Mouse (Mus musculus): ENCODE measurements around the gene Bin2.
"Not testable (repeated sequence)": the region's sequence is repeated elsewhere in the genome, so short reads cannot be mapped to it uniquely, and the experiment has no call there.

Bin2 gene

DNA sequence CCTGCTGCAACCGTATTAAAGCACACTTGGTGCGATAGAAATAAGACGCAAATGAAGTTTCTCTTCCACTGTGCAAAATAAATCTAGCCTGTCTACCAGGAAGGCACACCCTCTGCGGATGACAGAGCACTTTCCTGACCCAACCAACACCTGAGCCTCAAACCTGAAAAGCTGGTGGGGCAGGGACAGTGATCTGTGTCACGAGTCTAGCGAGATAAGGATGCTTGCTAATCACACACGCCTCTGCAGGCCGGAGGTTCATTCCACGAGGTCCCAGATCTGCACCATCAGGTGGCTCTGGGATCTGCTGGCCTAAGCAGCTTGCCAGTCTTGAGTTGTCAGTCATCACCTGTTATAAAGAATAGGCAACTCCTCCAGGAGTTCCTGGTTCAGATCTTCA, 17.7 kb downstream of the Bin2 start:
- no peak for DNase-seq (ENCODE audit: low read depth, low spot score)

- DNase-seq (ENCODE audit: low read depth, low spot score): no peak
Observed at GRCm38 (mm10) chr15:100650111-100650510, 19.2 kb downstream of the Bin2 start.

GRCm38 (mm10) chr15:100646161-100646560, 23.2 kb downstream of the Bin2 start:
- DNase-seq (ENCODE audit: low read depth, low spot score): no peak

- DNase-seq (ENCODE audit: low read depth, low spot score): no peak
Observed at GRCm38 (mm10) chr15:100642451-100642850, 26.9 kb downstream of the Bin2 start.

- DNase-seq (ENCODE audit: low read depth, low spot score): no peak
Observed at GRCm38 (mm10) chr15:100641226-100641810, 28.0 kb downstream of the Bin2 start.

GRCm38 (mm10) chr15:100639972-100640750, 29.2 kb downstream of the Bin2 start:
- no peak for DNase-seq (ENCODE audit: low read depth, low spot score)

- DNase-seq (ENCODE audit: low read depth, low spot score): no peak
Observed at GRCm38 (mm10) chr15:100637661-100638060, 31.7 kb downstream of the Bin2 start.

GRCm38 (mm10) chr15:100636700-100637501, 32.5 kb downstream of the Bin2 start, which contains the start of gene Smagp:
Smagp (minus strand) TSS chr15:100636940.
- DNase-seq (ENCODE audit: low read depth, low spot score): peak; percentile 81

DNA sequence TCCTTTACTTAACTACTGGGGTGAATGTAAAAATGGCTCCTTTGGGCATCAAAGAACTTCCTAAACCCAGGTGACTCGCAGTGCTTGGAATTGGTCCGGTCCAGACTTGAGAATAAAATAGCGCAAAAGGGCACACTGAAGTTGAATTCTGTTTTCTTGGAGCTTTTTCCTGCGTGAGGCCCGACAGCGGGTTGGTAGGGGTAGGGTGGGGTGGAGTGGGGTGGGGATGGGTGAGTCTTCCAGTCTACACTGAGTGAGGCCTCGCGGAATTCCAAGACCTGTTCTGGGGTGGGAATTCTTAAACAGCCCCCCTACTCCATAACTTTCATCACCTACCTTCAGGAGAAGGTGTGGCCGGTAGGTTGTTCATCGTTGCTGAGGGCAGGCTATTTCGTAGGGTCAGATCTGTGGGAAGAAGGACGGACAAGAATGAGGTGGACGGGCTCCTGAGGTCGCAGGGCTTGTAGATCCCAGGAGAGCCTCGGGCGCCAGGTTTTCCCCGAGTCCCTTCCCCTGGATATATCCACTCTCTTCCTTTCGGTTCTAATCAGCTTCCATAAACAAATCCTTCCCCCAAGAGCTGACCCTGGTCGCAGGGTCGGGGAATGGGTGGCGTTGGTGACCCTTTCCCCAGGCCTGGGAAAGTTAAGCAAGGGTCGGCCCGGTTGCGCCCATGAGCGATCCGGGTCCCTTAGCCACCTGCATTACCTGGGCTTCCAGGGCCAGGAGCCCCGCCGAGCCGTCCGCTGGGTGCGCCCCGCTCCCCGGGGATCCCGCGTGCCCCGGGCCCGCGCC, 33.3 kb downstream of the Bin2 start:
- DNase-seq (ENCODE audit: low read depth, low spot score): no peak

GRCm38 (mm10) chr15:100635239-100635638, 34.1 kb downstream of the Bin2 start:
- DNase-seq (ENCODE audit: low read depth, low spot score): peak; percentile 60

DNA sequence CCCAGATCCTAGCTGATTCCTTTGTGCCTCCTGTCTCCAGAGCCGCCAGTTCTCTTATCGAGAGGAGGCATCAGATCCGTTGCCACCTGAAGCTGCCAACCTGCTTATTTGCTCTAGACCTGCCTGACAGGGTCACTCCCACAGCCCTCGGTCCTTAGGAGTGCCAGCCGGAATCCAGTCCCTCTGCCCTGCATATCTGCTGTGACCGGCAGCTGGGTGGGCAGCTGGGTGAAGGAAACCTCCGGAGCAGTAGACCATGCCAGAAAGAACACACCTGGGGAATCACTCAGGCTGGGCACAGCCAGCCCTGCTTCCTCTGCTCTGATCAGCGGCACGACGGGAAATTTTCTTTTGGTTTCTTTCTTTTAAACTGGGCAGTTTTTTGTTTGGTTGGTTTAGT, 36.0 kb downstream of the Bin2 start:
- DNase-seq (ENCODE audit: low read depth, low spot score): no peak

DNA sequence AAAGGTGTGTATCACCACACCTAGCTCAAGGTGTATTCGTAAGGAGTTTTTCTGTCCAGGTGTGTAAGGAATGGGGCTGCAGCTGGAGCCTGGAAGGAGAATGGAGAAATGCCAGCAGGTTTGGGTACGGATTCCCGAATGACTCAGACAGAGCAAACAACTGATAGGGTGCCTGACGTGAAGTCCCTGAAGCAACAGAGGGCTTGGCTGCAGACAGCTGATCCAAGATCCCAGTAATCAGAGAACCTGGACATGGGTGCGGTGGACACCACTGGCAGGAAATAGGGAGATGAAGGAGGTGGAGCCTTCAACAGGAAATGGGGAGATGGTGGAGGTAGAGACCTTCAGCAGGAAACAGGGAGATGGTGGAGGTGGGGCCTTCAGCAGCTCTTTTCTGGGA, 37.0 kb downstream of the Bin2 start:
- no peak for DNase-seq (ENCODE audit: low read depth, low spot score)

DNA sequence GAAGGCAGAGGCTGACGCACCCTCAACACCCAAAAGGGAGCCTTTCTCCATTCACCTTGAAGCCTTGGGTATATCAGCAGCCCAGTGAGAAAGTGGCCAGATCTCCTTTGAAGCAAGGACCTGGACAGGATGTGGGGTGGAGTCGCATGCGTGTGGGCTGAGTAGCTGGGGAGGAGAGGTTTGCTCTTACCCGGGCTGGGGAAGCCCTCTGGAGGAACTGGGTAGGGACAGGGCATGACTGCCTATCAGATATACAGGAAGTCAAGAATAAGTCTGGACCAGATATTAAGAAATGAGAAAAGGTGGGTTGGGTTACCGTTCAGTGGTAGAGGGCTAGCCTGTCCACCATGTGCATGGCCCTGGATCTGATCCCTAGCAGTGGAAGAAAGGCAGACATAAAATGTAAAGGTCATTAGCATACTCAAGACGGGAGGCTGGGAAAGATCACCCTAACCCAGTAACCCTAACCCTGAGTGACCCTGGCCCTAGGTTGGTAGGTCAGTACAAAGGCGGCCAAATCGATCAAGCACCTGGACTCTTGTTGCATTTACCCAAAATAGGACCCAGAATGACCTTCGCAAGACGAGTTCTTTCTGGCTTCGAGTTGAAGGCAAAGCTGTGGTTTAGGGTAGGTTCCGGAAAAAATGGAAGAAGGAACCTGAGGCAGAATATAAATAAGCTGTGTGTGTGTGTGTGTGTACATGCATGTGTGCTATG, 37.7 kb downstream of the Bin2 start:
- no peak for DNase-seq (ENCODE audit: low read depth, low spot score)

DNA sequence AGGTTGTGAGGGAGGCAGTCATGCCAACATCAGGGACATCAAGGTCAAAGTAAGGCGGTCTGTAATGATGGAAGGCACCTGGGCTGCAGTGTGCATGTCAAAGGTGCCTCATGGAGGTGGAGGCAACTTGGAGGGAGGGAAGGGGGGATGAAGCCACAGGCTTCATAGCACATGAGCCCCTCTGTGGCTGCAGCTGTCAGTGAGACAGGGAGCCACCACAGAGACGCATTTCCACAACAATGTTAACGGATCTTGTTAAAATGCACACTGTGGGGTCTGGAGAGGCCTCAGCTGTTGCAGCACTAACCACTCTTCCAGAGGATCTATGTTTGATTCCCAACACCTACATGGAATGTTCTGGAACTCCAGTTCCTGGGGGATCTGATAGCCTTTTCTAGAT, 39.2 kb downstream of the Bin2 start:
- DNase-seq (ENCODE audit: low read depth, low spot score): peak; percentile 78

DNA sequence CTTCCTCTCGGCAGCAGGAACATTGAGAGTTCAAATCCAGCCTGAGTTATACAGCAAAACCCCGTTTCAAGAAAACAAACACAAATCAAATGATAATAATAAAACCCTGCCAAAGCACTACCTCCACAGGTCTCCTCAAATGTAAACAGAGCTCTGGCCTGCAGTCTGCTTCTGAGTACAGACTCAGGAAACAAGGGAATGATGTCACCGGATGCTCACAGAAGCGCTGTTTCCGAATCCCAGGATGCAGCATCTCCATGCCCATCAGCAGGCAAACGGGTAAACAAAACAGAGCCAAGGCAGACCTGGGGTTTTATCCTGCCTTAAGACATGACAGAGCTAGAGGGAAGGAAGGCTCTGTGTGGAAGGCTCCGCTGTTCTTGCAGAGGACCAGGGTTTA, 40.6 kb downstream of the Bin2 start:
- DNase-seq (ENCODE audit: low read depth, low spot score): peak; percentile 72

GRCm38 (mm10) chr15:100627774-100628370, 41.5 kb downstream of the Bin2 start:
- DNase-seq (ENCODE audit: low read depth, low spot score): peak; percentile 94

DNA sequence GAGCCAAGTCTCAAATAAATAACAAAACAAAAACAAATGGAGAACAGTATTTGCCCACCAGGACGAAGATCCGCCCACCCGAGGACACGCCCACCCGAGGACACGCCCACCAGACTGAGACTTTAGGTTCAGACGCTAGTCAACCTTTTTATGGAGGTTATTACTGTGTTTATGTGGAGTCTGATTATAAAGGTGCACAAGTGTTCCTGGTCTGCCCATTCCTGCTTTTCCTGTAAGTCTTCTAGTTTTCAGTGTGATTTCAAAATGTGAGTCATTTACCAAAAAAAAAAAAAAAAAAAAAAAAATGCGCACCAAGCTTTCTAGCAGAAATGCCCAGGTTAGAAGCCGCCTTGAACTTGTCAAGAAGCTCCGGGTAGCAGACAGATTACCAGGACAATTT, 42.1 kb downstream of the Bin2 start:
- DNase-seq (ENCODE audit: low read depth, low spot score): peak; percentile 82

DNA sequence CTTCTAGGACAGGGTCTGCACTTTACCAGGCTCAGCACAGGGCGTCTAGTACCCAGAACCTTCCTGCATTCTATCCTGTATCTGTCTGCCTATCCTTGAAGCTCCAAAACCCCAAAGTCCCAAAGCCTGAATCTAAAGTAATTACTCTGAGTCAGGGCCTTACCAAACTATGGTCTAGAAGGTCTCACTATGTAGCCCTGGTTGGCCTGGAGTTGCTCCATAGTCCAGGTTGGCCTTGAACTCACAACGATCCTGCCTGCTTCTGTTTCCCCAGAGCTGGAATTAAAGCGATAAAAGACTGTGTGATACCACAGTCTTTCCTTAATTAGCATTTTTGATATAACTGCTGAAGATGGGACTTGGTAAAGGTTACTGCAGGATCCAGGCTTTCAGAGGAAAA, 44.9 kb downstream of the Bin2 start:
- peak; percentile 55 for DNase-seq (ENCODE audit: low read depth, low spot score)

DNA sequence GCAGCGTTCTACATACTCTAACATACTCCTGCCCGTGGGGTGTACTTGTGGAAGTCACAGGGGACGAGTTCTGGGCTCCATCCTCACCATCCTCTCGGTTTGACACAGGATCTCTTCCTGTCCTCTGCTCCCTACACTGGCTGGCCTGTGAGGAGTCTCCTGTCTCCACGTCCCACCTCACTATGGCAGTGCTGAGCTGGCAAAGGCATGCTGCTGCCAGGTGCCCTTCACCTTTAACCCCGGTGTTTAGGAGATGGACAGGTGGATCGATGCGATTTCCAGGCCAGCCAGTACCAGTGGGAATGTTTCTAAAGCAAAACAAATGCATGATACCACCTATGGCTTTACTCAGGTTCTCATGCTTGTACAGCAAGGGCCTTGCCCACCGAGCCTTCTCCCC, 45.6 kb downstream of the Bin2 start:
- DNase-seq (ENCODE audit: low read depth, low spot score): no peak

GRCm38 (mm10) chr15:100622164-100622563, 47.2 kb downstream of the Bin2 start:
- DNase-seq (ENCODE audit: low read depth, low spot score): no peak

DNA sequence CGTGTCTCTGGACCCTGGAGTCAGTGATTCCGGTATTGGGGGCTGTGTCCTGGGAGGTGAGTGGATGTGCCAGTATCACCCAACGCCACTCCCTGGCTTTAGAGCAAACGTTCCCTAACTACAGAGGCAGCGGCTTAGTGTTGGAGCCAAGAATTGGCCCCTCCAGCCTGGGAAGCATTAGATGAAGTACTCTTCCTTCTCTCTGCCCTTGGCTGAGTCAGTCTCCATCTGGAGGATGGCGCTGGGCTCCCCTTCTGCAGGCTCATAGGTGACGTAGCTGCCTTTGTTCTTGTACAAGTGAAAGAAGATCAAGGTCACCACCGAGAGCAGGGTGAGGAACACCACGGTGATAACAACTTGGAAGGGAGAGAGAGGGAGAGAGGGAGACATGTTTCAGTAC, 47.7 kb downstream of the Bin2 start:
- DNase-seq (ENCODE audit: low read depth, low spot score): not testable (repeated sequence)
